Mouse (Mus musculus) layer of hippocampus, adult 9-11 months (tissue): ENCODE results near the gene 4921504E06Rik.

Source experiments
- DNase-seq: peaks from one replicate; pipeline ENCODE4 v3.0.0; 2022

The 4921504E06Rik gene

DNA sequence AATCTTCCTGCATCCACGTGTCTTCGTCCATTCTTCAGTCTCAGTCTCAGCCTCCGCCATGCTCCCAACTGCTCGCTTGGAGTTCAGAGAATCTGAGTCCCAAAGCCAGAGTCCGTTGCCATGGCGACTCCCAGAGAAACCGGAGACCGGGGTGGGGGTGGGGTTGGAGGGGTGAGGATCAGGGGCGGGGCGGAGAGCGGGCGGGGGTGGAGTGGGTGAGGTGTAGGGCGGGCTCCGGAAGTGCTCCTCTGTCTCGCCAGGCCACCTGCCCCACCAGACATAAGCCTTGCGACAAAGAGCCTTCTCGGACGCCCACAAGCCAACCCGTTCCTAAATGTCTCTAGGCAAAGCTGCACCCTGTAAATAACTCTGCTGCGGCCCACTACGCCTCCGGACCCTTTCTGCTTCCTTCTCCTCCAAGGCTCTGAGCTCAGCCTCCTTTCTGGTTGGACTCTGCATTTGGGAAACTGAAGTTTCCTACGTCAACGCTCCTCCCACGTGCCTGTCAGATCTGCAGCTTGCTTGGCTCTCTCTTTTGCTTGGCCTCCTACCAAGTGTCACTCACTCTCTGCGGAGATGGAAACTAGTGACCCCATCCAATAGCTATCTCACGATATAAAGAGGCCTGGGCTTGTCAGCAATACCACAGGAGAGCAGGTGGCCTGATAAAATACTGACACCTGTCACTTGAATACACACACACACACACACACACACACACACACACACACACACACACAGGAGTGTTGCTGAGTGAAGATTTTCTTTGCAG is at the start of gene 4921504E06Rik:
4921504E06Rik (minus strand) TSS at position 94 of the 772 bp plus-strand sequence.
- DNase-seq: peak; percentile 92

DNA sequence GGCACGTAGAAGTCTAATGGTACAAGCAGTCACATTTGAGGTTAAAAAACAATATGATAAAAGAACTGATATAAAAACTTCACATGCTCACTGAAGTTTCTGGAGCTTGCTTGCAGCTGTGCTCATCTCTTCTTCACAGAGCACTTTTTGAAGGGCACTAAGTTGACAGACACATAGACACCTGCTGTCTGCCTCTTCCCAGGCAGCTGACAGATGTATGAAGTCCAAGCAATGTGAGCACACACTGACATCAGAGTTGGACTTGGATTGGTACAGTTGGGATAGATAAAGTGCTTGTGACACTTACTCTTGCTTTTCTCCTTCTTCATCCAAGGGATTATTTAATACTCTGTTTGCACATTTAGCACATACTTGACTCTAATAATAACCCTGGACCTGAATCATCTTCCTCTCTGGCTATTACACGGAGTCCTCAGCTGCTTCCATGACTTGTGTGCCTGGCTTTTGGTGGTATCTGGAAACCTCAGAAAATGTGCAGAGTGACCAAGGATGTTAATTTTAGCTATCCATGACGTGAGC is 47.7 kb upstream of the 4921504E06Rik start:
- DNase-seq: no peak

DNA sequence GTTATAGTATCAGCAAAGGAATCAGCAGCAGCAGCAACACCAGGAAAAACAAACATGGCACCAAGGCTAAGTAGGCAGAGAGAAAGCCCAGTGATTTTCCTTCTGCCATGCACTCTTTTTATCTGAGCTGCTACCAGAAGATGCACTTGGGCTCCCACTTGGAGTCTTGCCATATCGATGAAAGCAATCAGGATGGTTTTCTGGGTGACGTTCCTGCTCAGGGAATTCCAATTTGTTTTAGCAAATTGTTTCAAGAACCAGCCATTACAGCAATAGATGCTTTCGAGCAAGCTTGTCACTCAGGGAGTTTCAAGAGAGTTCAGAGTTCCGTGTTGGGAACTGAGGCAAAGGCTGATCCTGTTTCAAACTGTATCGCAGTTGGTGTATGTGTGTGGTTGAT is 47.1 kb upstream of the 4921504E06Rik start:
- no peak for DNase-seq

DNA sequence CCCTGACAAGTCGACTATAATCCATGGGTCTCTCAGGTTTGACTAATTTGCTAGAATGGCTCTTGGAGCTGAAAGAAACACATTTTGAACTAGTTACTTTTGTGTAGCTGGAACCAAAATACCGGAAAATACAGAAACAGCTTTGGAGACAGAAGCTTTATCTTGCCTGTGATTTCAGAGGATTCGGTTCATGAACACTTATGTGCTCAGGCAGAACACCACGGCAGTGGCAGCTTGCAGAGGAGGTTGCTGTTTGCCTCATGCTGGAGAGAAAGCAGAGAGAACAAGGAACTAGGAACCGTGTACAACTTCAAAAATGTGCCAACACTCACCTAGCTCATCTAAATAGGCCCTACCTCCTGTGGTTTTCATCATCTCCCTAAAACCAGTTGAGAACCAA is 46.1 kb upstream of the 4921504E06Rik start:
- DNase-seq: peak; percentile 32

- DNase-seq: no peak
Measured at GRCm38 (mm10) chr2:19596988-19597387, 43.3 kb upstream of the 4921504E06Rik start.

DNA sequence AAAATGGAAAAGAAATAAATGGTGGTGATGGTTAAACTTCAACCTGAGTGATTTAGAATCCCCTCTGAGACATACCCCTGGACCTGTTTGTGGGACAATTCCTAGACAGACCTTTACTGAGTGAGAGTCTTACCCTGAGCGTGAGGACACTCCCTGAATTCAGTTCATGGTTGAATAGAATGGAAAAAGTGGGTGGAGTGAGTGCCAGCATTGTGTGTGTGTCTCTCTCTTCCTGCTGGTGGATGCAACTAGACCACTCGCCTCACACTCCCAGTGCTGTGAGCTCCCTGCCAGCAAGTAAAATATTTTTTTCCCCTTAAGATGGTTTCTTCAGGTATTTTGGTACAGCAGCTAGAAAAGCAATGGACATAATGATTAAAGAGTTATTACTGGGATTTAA is 42.7 kb upstream of the 4921504E06Rik start:
- no peak for DNase-seq

DNA sequence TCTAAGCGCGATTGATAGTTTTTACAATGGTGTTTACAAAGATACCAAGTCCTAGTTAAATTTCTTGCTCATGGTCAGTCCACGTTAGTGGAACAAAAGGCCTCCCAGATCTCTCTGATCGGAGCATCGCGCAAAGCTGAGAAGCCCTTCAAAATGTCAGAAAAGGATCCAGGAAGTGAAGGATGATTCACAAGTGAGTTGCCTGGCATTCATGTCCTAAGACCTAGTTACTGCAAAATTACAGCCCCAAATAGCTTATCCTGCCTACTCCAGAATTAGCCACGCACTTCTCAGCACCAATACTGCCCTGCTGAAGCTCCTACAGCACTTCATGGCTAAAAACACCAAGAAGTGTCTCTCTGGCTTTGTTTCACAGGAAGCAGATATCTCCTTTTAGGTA is 41.1 kb upstream of the 4921504E06Rik start:
- DNase-seq: no peak

GRCm38 (mm10) chr2:19579846-19580245 is 26.1 kb upstream of the 4921504E06Rik start:
- DNase-seq: peak; percentile 10

DNA sequence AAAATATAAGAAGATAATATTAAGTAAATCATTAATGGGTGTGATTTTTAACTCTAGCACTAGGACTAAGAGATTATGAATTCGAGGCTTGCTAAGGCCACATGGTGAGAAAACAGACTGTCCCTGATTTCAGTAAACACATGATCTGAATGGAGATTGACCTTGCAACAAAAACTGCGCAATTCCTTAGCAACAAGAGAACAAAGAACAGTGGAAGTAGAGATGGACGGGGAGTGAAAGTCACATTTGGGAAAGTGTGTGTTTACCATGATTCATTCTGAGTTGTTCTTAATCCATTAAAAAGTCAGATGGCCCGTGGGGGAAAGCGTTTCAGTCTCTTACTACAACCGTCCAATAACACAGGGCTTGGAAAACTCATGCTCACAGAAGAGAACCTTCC is 25.5 kb upstream of the 4921504E06Rik start:
- DNase-seq: no peak

- DNase-seq: no peak
Measured at GRCm38 (mm10) chr2:19562114-19562829, 8.6 kb upstream of the 4921504E06Rik start.

- DNase-seq: no peak
Measured at GRCm38 (mm10) chr2:19560654-19561053, 6.9 kb upstream of the 4921504E06Rik start.

- DNase-seq: no peak
Measured at GRCm38 (mm10) chr2:19560071-19560470, 6.4 kb upstream of the 4921504E06Rik start.

- DNase-seq: peak; percentile 29
Measured at GRCm38 (mm10) chr2:19551396-19551795, 2.3 kb downstream of the 4921504E06Rik start.

DNA sequence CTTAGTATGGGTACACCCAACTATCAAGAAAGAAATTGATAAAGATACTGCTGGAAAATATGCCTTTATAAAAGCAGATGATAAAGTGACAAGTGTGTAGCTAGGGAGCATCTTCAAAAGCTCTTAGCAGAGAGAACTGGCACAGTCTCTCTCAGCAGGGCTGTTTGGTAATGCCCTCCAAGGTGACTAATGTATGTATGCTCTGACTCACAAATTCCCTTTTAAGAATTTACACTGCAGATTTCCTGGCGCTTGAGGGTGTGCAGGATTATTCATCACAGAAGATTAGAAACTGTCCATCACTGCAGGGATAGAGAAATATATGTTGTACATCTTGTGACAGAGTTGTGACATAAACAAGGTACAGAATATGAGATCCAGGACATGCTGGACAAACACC is 12.8 kb downstream of the 4921504E06Rik start:
- DNase-seq: no peak

GRCm38 (mm10) chr2:19529428-19529827 is 24.3 kb downstream of the 4921504E06Rik start:
- no peak for DNase-seq

GRCm38 (mm10) chr2:19528797-19529196 is 24.9 kb downstream of the 4921504E06Rik start:
- peak; percentile 26 for DNase-seq

DNA sequence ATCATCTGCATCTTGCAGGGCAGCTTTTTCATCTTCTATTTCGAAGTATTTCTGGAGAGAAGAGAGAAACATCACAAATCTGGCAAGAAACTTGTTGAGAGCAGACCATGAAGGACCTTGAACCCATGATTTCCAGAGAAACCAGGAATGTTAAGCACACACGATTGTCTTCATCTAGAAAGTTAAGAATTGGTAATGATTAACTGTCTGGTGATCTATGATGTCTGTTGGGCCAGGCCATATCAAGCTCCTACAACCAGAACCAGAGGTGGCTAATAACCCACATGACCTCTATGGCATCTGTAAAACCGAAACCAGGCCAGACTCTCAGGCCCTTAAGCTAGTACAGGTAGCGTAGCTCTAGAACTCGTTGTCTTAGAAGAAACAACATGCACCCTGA is 29.6 kb downstream of the 4921504E06Rik start:
- DNase-seq: no peak

DNA sequence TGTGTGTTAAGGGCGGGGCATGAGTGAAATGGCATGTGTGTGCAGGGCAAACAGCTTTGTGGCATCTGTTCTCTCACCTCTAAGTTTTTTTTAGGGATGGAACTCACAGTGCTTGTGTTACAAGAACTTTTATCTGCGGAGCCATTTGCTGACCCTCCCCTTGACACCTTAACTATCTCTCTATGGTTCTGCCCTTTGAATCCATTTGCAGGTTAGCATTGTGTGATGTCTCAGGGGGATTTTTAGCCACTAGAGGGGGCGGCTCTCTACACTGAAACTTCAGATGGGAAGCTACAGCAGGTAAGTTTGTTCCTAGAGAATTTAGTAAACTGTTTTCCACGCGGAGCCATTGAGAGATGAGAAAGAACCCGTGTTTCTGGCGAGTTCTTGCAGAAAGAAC is 32.1 kb downstream of the 4921504E06Rik start:
- no peak for DNase-seq

DNA sequence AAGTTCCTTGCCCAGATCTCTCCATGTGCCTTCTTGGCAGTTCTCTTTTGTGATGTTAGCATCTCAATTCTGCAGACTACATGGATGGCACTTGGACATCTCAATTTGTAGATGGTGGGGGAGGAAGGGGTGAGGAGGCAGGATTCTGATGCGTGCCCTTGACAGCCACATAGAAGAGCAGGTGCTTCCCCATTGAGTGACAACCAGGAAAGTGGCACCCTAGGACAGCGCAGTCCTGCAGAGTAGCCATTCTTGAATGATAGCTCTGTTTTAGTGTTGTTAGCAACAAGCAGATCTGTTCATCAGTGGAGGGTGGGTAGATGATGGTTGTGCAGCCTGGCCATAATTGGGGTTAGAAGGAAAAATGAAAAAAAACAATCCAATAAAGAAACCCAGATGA is 33.1 kb downstream of the 4921504E06Rik start:
- no peak for DNase-seq

DNA sequence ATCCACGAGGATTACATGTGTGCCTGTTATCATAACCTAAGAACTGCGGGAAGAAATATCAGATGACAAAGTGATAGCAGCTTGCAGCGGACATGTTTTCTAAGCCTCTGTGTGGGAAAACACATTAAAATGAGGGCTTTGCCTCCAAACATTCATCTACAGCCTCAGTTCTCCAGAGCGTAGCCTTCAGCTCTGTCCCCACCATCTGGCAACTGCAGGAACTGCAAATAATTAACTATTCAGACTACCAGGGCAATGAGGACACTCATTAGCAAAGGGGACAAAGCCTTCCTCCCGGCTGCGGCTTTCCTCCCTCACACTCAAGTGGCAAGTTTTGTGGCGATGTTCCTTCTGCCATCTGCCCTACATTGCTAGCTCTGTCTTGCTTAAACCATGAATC is 33.9 kb downstream of the 4921504E06Rik start:
- DNase-seq: peak; percentile 47

- no peak for DNase-seq
Measured at GRCm38 (mm10) chr2:19517952-19518351, 35.8 kb downstream of the 4921504E06Rik start.

DNA sequence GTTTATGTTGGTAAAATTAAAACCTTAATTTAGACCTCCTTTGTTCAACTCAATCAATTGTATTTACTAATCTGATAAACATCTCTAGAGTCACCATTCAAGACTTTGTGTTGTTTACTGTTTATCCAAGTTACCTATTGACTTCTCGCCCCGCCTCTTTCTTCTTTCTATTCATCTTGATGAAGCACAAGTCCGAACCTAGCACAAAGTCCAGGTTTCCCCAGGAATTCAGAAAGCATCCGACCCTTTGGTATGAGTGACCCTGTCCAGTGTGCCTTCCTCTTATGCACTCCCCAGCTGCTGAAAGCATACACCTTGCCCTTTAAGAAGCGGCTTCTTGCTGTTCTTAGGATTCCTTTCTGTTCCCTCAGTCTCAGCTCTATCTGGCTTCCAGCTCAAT is 41.3 kb downstream of the 4921504E06Rik start:
- no peak for DNase-seq

GRCm38 (mm10) chr2:19511032-19511431 is 42.7 kb downstream of the 4921504E06Rik start:
- DNase-seq: no peak

- DNase-seq: no peak
Measured at GRCm38 (mm10) chr2:19505744-19506143, 48.0 kb downstream of the 4921504E06Rik start.
